Comparison of ENCODE assay signal across 26 mouse cellular contexts in the genomic region with DNA sequence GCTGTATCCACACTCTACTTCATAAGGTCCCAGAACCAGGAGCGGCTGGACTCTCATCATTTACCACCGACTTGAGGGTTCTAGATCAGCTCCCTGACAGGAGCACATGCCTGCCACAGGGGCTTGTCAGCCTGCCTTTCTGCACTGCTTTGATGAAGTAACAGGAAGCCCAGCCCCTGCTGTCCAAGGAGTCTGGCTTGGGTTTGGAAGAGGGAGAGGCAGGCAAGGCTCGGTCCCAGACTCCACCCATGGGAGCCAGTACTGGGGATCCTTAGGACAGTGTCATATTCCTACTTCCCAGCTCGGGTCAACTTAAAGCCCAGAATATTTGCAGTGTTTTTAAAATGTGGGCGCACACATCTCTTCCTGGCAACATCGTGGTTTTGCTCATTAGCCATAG.
"Had no signal": no experiment of that assay in that cellular context is flagged by ENCODE, and none has a peak within 500 bp of the region (broad histone marks: within the 10 kb centered on the region; RNA-seq: fewer than 3 reads in every experiment).

No protein-coding gene starts in this region.

- H3K4me2 ChIP-seq: embryonic facial prominence, embryonic 12.5 days; embryonic facial prominence, embryonic 13.5 days; embryonic facial prominence, embryonic 15.5 days; forebrain, embryonic 12.5 days; forebrain, embryonic 13.5 days; forebrain, embryonic 15.5 days had no signal

- H3K4me3 ChIP-seq: embryonic facial prominence, embryonic 10.5 days; embryonic facial prominence, embryonic 12.5 days; embryonic facial prominence, embryonic 13.5 days; embryonic facial prominence, embryonic 15.5 days; erythroblast, embryonic 14.5 days; forebrain, embryonic 10.5 days; forebrain, embryonic 12.5 days; forebrain, embryonic 13.5 days; forebrain, embryonic 15.5 days; gastrocnemius, adult 2 months; heart, adult 2 months had no signal

- H3K9ac ChIP-seq: embryonic facial prominence, embryonic 12.5 days; embryonic facial prominence, embryonic 13.5 days; embryonic facial prominence, embryonic 15.5 days; forebrain, embryonic 12.5 days; forebrain, embryonic 13.5 days; forebrain, embryonic 15.5 days; forebrain, postnatal 0 days had no signal

- ATAC-seq: forebrain, embryonic 13.5 days; forebrain, embryonic 14.5 days; forebrain, embryonic 15.5 days; forebrain, embryonic 16.5 days; forebrain, postnatal 0 days had no signal

- H3K27ac ChIP-seq: embryonic facial prominence, embryonic 10.5 days; embryonic facial prominence, embryonic 12.5 days; embryonic facial prominence, embryonic 13.5 days; embryonic facial prominence, embryonic 15.5 days; forebrain, embryonic 10.5 days; forebrain, embryonic 12.5 days; forebrain, embryonic 13.5 days; forebrain, embryonic 15.5 days; gastrocnemius, adult 2 months; heart, adult 2 months had no signal

- H3K9me3 ChIP-seq: embryonic facial prominence, embryonic 10.5 days; embryonic facial prominence, embryonic 12.5 days; embryonic facial prominence, embryonic 13.5 days; embryonic facial prominence, embryonic 15.5 days; forebrain, embryonic 10.5 days; forebrain, embryonic 12.5 days; forebrain, embryonic 13.5 days; forebrain, embryonic 15.5 days had no signal

- H3K36me3 ChIP-seq: embryonic facial prominence, embryonic 10.5 days; embryonic facial prominence, embryonic 12.5 days; embryonic facial prominence, embryonic 13.5 days; embryonic facial prominence, embryonic 15.5 days; forebrain, embryonic 10.5 days; forebrain, embryonic 12.5 days; forebrain, embryonic 15.5 days had no signal

- H3K4me1 ChIP-seq: embryonic facial prominence, embryonic 10.5 days; embryonic facial prominence, embryonic 12.5 days had no signal

- DNase-seq: cerebellum, adult 2 months; cerebellum, adult 8-10 months; cerebellum, adult 9-10 months; cerebellum, adult 9-11 months; cerebellum, postnatal 14 days; cerebellum, postnatal 25 days; cerebellum, postnatal 36 days; embryo, embryonic 11 days; forebrain, postnatal 0 days; gastrocnemius, adult 2 months; gastrocnemius, postnatal 10 days; gastrocnemius, postnatal 14 days; gastrocnemius, postnatal 25 days; gastrocnemius, postnatal 36 days; heart, adult 2 months had no signal
